Mouse (Mus musculus) hindbrain, embryonic 15.5 days (tissue): Measurements from ENCODE around the gene Elavl3. TPM values are rescaled to one million over a fixed set of nuclear protein-coding genes. Genes with fewer than 3 reads are reported as not detected.
A peak's percentile ranks its signal among the peaks of the same experiment; 100 is the strongest.
"Not testable (repeated sequence)": the region's sequence is repeated elsewhere in the genome, so short reads cannot be mapped to it uniquely, and the experiment has no call there.

Experiments
- ATAC-seq: fragments of 200-750 bp; cut with Nextera tagmentation; 2 replicates; pipeline ENCODE4 v1.8.0; 2017; ENCODE audit warnings: low read depth, moderate number of reproducible peaks, moderate TSS enrichment; ENCODE audit not compliant: low FRiP score
- H3K27ac ChIP-seq: fragments of 300-500 bp; sonication (generic); replicated peaks from 2 replicates; pipeline ENCODE4 v1.5.1; 2015; ENCODE audit warnings: mild to moderate bottlenecking, inconsistent platforms
- H3K27me3 ChIP-seq: fragments of 300-500 bp; sonication (generic); 2 replicates; pipeline ENCODE4 v1.6.1; 2015; ENCODE audit warnings: control low read depth, inconsistent platforms
- H3K36me3 ChIP-seq: fragments of 300-500 bp; sonication (generic); 2 replicates; pipeline ENCODE4 v1.6.1; 2015; ENCODE audit warnings: control low read depth, inconsistent platforms
- H3K4me1 ChIP-seq: fragments of 300-500 bp; sonication (generic); replicated peaks from 2 replicates; pipeline ENCODE4 v1.6.1; 2015; ENCODE audit warnings: control low read depth, inconsistent platforms
- H3K4me2 ChIP-seq: fragments of 300-500 bp; sonication (generic); 2 replicates; pipeline ENCODE4 v1.6.1; 2015; ENCODE audit warnings: moderate library complexity, mild to moderate bottlenecking, inconsistent platforms
- H3K4me3 ChIP-seq: fragments of 300-500 bp; sonication (generic); 2 replicates; pipeline ENCODE4 v1.5.1; 2015; ENCODE audit warnings: mild to moderate bottlenecking, inconsistent platforms
- H3K9ac ChIP-seq: fragments of 300-500 bp; sonication (generic); 2 replicates; pipeline ENCODE4 v1.6.1; 2015; ENCODE audit warnings: inconsistent platforms
- H3K9me3 ChIP-seq: fragments of 300-500 bp; sonication (generic); 2 replicates; pipeline ENCODE4 v1.6.1; 2016; ENCODE audit warnings: control low read depth, inconsistent platforms
- whole genome bisulfite sequencing: fragments of 180-500 bp; shearing (Covaris S2); methylation state at CpG from one replicate; pipeline ENCODE4 v1.1.7; 2015; 5-methylcytosine and 5-hydroxymethylcytosine counted together
- polyA plus RNA-seq: library from polyadenylated mRNA; unstranded; fragments of >200 nt; fragmentation: Nextera tagmentation; extraction: Ambion mirVana; gene quantifications from 2 replicates; pipeline ENCODE4 v1.2.1, GENCODE M21; 2015

The Elavl3 gene
- polyA plus RNA-seq, 1 experiment from 2014 or later, result 104 TPM

- Histone ChIP-seq H3K9ac (no peak overlapping the region), H3K4me3 (no peak overlapping the region), H3K9me3 (no peaks in the 10 kb centered on the region), H3K27me3 (no peaks in the 10 kb centered on the region), H3K4me1 (peaks cover 8% of the 10 kb centered on the region; the same call in 1 of the 2 replicates), H3K4me2 (no peak overlapping the region), H3K36me3 (peaks cover 11% of the 10 kb centered on the region; the same call in 1 of the 2 replicates), H3K27ac (no peak overlapping the region)
- 95% methylated on average over 23 of the region's 23 CpGs for WGBS
- no peak for ATAC-seq
Observed at GRCm38 (mm10) chr9:22076223-22076622, 24.4 kb upstream of the Elavl3 start.

- not testable (repeated sequence) for H3K9ac ChIP-seq, H3K4me1 ChIP-seq, ATAC-seq, H3K9me3 ChIP-seq, H3K27ac ChIP-seq, H3K4me3 ChIP-seq, H3K4me2 ChIP-seq, H3K27me3 ChIP-seq
- 89% methylated on average over 5 of the region's 5 CpGs for WGBS
- peaks cover 11% of the 10 kb centered on the region; the same call in 1 of the 2 replicates for H3K36me3 ChIP-seq
Observed at GRCm38 (mm10) chr9:22075778-22076177, 24.0 kb upstream of the Elavl3 start.

- WGBS, result 97% methylated on average over 4 of the region's 4 CpGs
- H3K27me3 ChIP-seq, result no peaks in the 10 kb centered on the region
- no peak overlapping the region for H3K27ac ChIP-seq
- no peak overlapping the region for H3K9ac ChIP-seq
- H3K36me3 ChIP-seq, result peaks cover 13% of the 10 kb centered on the region; the same call in 1 of the 2 replicates
- H3K4me1 ChIP-seq, result peaks cover 23% of the 10 kb centered on the region
- H3K4me3 ChIP-seq, result no peak overlapping the region
- no peaks in the 10 kb centered on the region for H3K9me3 ChIP-seq
- no peak for ATAC-seq
- H3K4me2 ChIP-seq, result no peak overlapping the region
Observed at GRCm38 (mm10) chr9:22072276-22072675, 20.5 kb upstream of the Elavl3 start.

- peak; percentile 97 for ATAC-seq
- Histone ChIP-seq H3K4me2 (peak within 1 kb of the TSS; percentile 59), H3K9ac (peak within 1 kb of the TSS; percentile 83), H3K27me3 (no peaks in the 10 kb centered on the region), H3K36me3 (peaks cover 8% of the 10 kb centered on the region; the same call in 1 of the 2 replicates), H3K4me3 (peak within 1 kb of the TSS; percentile 75), H3K4me1 (peaks cover 23% of the 10 kb centered on the region), H3K9me3 (no peaks in the 10 kb centered on the region), H3K27ac (peak within 1 kb of the TSS; percentile 98)
- under 1% methylated on average over 65 of the region's 87 CpGs for WGBS
Observed at GRCm38 (mm10) chr9:22070791-22071573, 19.2 kb upstream of the Elavl3 start, which contains the start of the genes Gm49318 and Zfp653. Gm49318 (minus strand) TSS chr9:22071259. Zfp653 (minus strand) TSS chr9:22071376.

- Histone ChIP-seq H3K4me2 (peak overlapping the region; percentile 59), H3K9me3 (no peaks in the 10 kb centered on the region), H3K27ac (peak overlapping the region; percentile 98), H3K9ac (peak overlapping the region; percentile 83), H3K4me3 (peak overlapping the region; percentile 75), H3K36me3 (peaks cover 14% of the 10 kb centered on the region), H3K27me3 (no peaks in the 10 kb centered on the region), H3K4me1 (peaks cover 23% of the 10 kb centered on the region)
- peak; percentile 28; the same call in 1 of the 2 replicates for ATAC-seq
- 69% methylated on average over 4 of the region's 4 CpGs for WGBS
Observed at GRCm38 (mm10) chr9:22069881-22070553, 18.2 kb upstream of the Elavl3 start.

GRCm38 (mm10) chr9:22067195-22067594, 15.4 kb upstream of the Elavl3 start:
- peaks cover 23% of the 10 kb centered on the region for H3K4me1 ChIP-seq
- H3K9me3 ChIP-seq, result no peaks in the 10 kb centered on the region
- WGBS, result 77% methylated on average over 5 of the region's 5 CpGs
- no peak for ATAC-seq
- H3K36me3 ChIP-seq, result peaks cover 34% of the 10 kb centered on the region
- no peak overlapping the region for H3K4me2 ChIP-seq
- H3K27ac ChIP-seq, result no peak overlapping the region
- H3K4me3 ChIP-seq, result no peak overlapping the region
- no peak overlapping the region for H3K9ac ChIP-seq
- no peaks in the 10 kb centered on the region for H3K27me3 ChIP-seq

- H3K4me3 ChIP-seq, result no peak overlapping the region
- H3K27me3 ChIP-seq, result no peaks in the 10 kb centered on the region
- H3K9me3 ChIP-seq, result no peaks in the 10 kb centered on the region
- peaks cover 15% of the 10 kb centered on the region for H3K4me1 ChIP-seq
- H3K36me3 ChIP-seq, result peaks cover 39% of the 10 kb centered on the region
- whole genome bisulfite sequencing, result 68% methylated on average over 3 of the region's 3 CpGs
- no peak overlapping the region for H3K9ac ChIP-seq
- H3K27ac ChIP-seq, result no peak overlapping the region
- ATAC-seq, result no peak
- H3K4me2 ChIP-seq, result no peak overlapping the region
Observed at GRCm38 (mm10) chr9:22066433-22066832, 14.6 kb upstream of the Elavl3 start.

GRCm38 (mm10) chr9:22065642-22066041, 13.8 kb upstream of the Elavl3 start:
- no peak for ATAC-seq

GRCm38 (mm10) chr9:22064341-22064740, 12.5 kb upstream of the Elavl3 start:
- Histone ChIP-seq H3K36me3 (peaks cover 48% of the 10 kb centered on the region), H3K27me3 (no peaks in the 10 kb centered on the region)
- WGBS, result 91% methylated on average over 3 of the region's 3 CpGs

More at GRCm38 (mm10) chr9:22065642-22066041, 13.8 kb upstream of the Elavl3 start:
- Histone ChIP-seq H3K36me3 (peaks cover 42% of the 10 kb centered on the region), H3K9ac (no peak overlapping the region), H3K4me2 (no peak overlapping the region), H3K27ac (no peak overlapping the region), H3K4me3 (no peak overlapping the region), H3K27me3 (no peaks in the 10 kb centered on the region), H3K9me3 (no peaks in the 10 kb centered on the region), H3K4me1 (peaks cover 15% of the 10 kb centered on the region)
- WGBS, result 94% methylated on average over 11 of the region's 11 CpGs

GRCm38 (mm10) chr9:22061339-22061738, 9.5 kb upstream of the Elavl3 start:
- Histone ChIP-seq H3K9ac (no peak overlapping the region), H3K36me3 (peaks cover 64% of the 10 kb centered on the region), H3K4me3 (no peak overlapping the region), H3K27me3 (no peaks in the 10 kb centered on the region), H3K4me2 (no peak overlapping the region), H3K4me1 (no peaks in the 10 kb centered on the region), H3K27ac (no peak overlapping the region), H3K9me3 (no peaks in the 10 kb centered on the region)
- 79% methylated on average over 2 of the region's 2 CpGs for WGBS
- no peak for ATAC-seq

More at GRCm38 (mm10) chr9:22064341-22064740, 12.5 kb upstream of the Elavl3 start:
- Histone ChIP-seq H3K9me3 (no peaks in the 10 kb centered on the region), H3K27ac (no peak overlapping the region), H3K4me1 (0 out of 2 replicates have a peak, but pooled peaks cover 4% of the 10 kb centered on the region), H3K4me2 (no peak overlapping the region), H3K9ac (no peak overlapping the region), H3K4me3 (no peak overlapping the region)
- no peak for ATAC-seq

GRCm38 (mm10) chr9:22058011-22058424, 6.2 kb upstream of the Elavl3 start:
- Histone ChIP-seq H3K27ac (no peak overlapping the region), H3K36me3 (peaks cover 39% of the 10 kb centered on the region), H3K9me3 (no peaks in the 10 kb centered on the region), H3K9ac (no peak overlapping the region), H3K4me3 (no peak overlapping the region), H3K4me1 (peaks cover 13% of the 10 kb centered on the region), H3K4me2 (no peak overlapping the region), H3K27me3 (no peaks in the 10 kb centered on the region)
- ATAC-seq, result 0 out of 2 replicates have a peak, but pooled peaks have one; percentile 4
- 81% methylated on average over 9 of the region's 9 CpGs for WGBS

- H3K36me3 ChIP-seq, result peaks cover 32% of the 10 kb centered on the region
- no peak overlapping the region for H3K27ac ChIP-seq
- 92% methylated on average over 9 of the region's 9 CpGs for WGBS
- H3K9ac ChIP-seq, result no peak overlapping the region
- H3K4me1 ChIP-seq, result peaks cover 15% of the 10 kb centered on the region
- H3K27me3 ChIP-seq, result no peaks in the 10 kb centered on the region
- no peaks in the 10 kb centered on the region for H3K9me3 ChIP-seq
- H3K4me2 ChIP-seq, result no peak overlapping the region
- ATAC-seq, result no peak
- H3K4me3 ChIP-seq, result no peak overlapping the region
Observed at GRCm38 (mm10) chr9:22057031-22057517, 5.3 kb upstream of the Elavl3 start.
